Mouse (Mus musculus): ENCODE data around the gene Tbcel. TPM values are rescaled to one million over a fixed set of nuclear protein-coding genes. Genes with fewer than 3 reads are reported as not detected.

Tbcel gene
- total and polyA plus RNA-seq, 3 experiments = 13.8 to 39.8 (median 20.4) TPM

DNA sequence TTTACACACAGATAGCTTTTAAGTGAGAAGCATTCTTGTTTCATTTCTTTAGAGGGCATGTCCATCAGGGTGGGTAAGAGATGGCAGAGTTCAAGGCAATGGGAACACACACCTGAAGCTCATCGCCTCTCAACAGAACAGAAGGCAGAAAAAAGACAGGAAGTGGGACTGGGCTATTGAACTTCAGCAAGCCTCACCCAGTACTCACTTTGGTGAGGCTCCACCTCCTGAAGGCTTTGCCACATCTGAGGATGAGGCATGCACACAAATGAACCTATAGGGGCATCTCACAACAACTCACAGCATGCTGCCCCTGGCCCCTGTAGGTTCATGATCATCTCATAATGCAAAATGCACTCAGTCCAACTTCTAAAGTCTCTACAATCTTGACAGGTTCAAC is 19.5 kb downstream of the Tbcel start:
- H3K9me3 ChIP-seq (replicated peaks; ENCODE audit: insufficient read depth, low read length) = no peaks in the 10 kb centered on the region
- H3K4me3 ChIP-seq (ENCODE audit: control insufficient read depth in 1 of 2, insufficient read depth in 1 of 2, low read depth in 2 of 2, low read length in 2 of 2) = no peak overlapping the region
- no peak overlapping the region for H3K27ac ChIP-seq (ENCODE audit: control insufficient read depth, low read depth, low read length)
- peaks cover 8 to 11% of the 10 kb centered on the region in 2 experiments for H3K4me1 ChIP-seq (ENCODE audit: control insufficient read depth in 1 of 2, insufficient read depth in 2 of 2, low read length in 2 of 2)
- peaks cover 0 to 7% of the 10 kb centered on the region in 2 experiments; a peak in 2 of 4 replicates for H3K36me3 ChIP-seq (ENCODE audit: control insufficient read depth in 1 of 2, insufficient read depth in 2 of 2, low read length in 2 of 2)
- H3K9ac ChIP-seq (ENCODE audit: control insufficient read depth, low read depth, low read length, poor library complexity, severe bottlenecking) = no peak overlapping the region
- no peak for DNase-seq (ENCODE audit: low read depth, low spot score)
- TF ChIP-seq SMC3 (IDR thresholded peaks at IDR 0.05; ENCODE audit: low read depth, low read length) = no peak
- no peak for TF ChIP-seq MAFK (IDR thresholded peaks at IDR 0.05; ENCODE audit: borderline replicate concordance, low read depth, low read length)
- TF ChIP-seq EP300 (IDR thresholded peaks at IDR 0.05; ENCODE audit: low read depth in 1 of 2, low read length in 2 of 2) = no peak
- no peak for TF ChIP-seq POLR2AphosphoS5 (IDR thresholded peaks at IDR 0.05; ENCODE audit: borderline replicate concordance, low read depth, low read length)
- TF ChIP-seq SIN3A (IDR thresholded peaks at IDR 0.05; ENCODE audit: low read length) = no peak
- TF ChIP-seq USF1 (IDR thresholded peaks at IDR 0.05; ENCODE audit: low read depth, low read length) = no peak
- TF ChIP-seq USF2 (IDR thresholded peaks at IDR 0.05; ENCODE audit: borderline replicate concordance in 1 of 2, insufficient read depth in 1 of 2, low read depth in 1 of 2, low read length in 2 of 2) = no peak
- TF ChIP-seq UBTF (IDR thresholded peaks at IDR 0.05; ENCODE audit: borderline replicate concordance, insufficient read depth, low read depth, low read length) = no peak
- TF ChIP-seq MYC (IDR thresholded peaks at IDR 0.05; ENCODE audit: low read depth, low read length) = no peak
- no peak for TF ChIP-seq RAD21 (IDR thresholded peaks at IDR 0.05; ENCODE audit: low read depth, low read length)
- no peak for TF ChIP-seq RCOR1 (IDR thresholded peaks at IDR 0.05; ENCODE audit: low read depth, low read length)
- no peak for TF ChIP-seq ZC3H11A (IDR thresholded peaks at IDR 0.05; ENCODE audit: low read depth, low read length)
- TF ChIP-seq TAL1 (IDR thresholded peaks at IDR 0.05; ENCODE audit: low read length) = no peak
- TF ChIP-seq KAT2A (conservative IDR thresholded peaks at IDR 0.05; ENCODE audit: low read depth, low read length) = no peak
- no peak for TF ChIP-seq CTCF (IDR thresholded peaks at IDR 0.05 in 2 of 3, conservative IDR thresholded peaks at IDR 0.05 in 1 of 3; ENCODE audit: control insufficient read depth in 1 of 3, insufficient read depth in 1 of 3, low read depth in 2 of 3, low read length in 3 of 3, poor library complexity in 1 of 3, severe bottlenecking in 1 of 3)
- H3K27me3 ChIP-seq (ENCODE audit: control insufficient read depth in 1 of 2, insufficient read depth in 2 of 2, low read length in 2 of 2) = no peaks in the 10 kb centered on the region
- H3K79me2 ChIP-seq (ENCODE audit: control insufficient read depth, insufficient read depth, low read length, poor library complexity) = no peaks in the 10 kb centered on the region

DNA sequence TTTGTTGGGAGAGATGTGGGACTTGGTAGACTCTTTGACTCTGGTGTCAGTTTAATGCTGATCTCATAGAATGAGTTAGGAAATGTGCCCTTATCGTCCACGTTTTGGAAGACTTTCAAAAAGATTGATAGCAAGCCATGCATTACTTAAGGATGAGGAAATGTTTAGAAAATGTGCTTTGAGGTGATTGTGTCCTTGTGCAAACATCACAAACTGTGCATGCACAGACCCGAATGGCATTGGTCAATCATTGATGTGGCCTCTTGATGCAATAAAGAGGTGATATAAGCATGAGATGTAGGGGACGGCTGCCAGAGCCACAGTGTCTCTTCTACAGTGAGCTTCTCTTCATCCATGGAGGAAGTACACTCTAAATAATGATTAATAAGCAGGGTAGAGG is 20.7 kb downstream of the Tbcel start:
- H3K79me2 ChIP-seq (ENCODE audit: control insufficient read depth, insufficient read depth, low read length, poor library complexity) = no peaks in the 10 kb centered on the region
- no peak overlapping the region for H3K4me3 ChIP-seq (ENCODE audit: control insufficient read depth in 1 of 2, insufficient read depth in 1 of 2, low read depth in 2 of 2, low read length in 2 of 2)
- H3K9ac ChIP-seq (ENCODE audit: control insufficient read depth, low read depth, low read length, poor library complexity, severe bottlenecking) = no peak overlapping the region
- H3K4me1 ChIP-seq (ENCODE audit: control insufficient read depth in 1 of 2, insufficient read depth in 2 of 2, low read length in 2 of 2) = peaks cover 8 to 11% of the 10 kb centered on the region in 2 experiments
- H3K27me3 ChIP-seq (ENCODE audit: control insufficient read depth in 1 of 2, insufficient read depth in 2 of 2, low read length in 2 of 2) = no peaks in the 10 kb centered on the region
- TF ChIP-seq ELF1 (IDR thresholded peaks at IDR 0.05; ENCODE audit: low read depth, low read length) (0 out of 2 replicates have a peak, but pooled peaks have one; percentile 16), MXI1 (IDR thresholded peaks at IDR 0.05; ENCODE audit: low read depth, low read length) (peak; percentile 41; the same call in 1 of the 2 replicates), ETS1 (IDR thresholded peaks at IDR 0.05; ENCODE audit: low read depth, low read length) (peak; percentile 96), MYB (IDR thresholded peaks at IDR 0.05; ENCODE audit: low read depth, low read length) (no peak), MAX (IDR thresholded peaks at IDR 0.05; ENCODE audit: low read length) (peak; percentile 72), BHLHE40 (IDR thresholded peaks at IDR 0.05; ENCODE audit: borderline replicate concordance, low read depth, low read length) (peak; percentile 63), MYC (IDR thresholded peaks at IDR 0.05; ENCODE audit: low read depth, low read length) (peak; percentile 78; the same call in 1 of the 2 replicates), ZMIZ1 (IDR thresholded peaks at IDR 0.05; ENCODE audit: low read depth, low read length) (no peak), GATA1 (IDR thresholded peaks at IDR 0.05; ENCODE audit: low read depth, low read length) (peak; percentile 68), TCF12 (IDR thresholded peaks at IDR 0.05; ENCODE audit: low read depth, low read length) (peak; percentile 77), SIN3A (IDR thresholded peaks at IDR 0.05; ENCODE audit: low read length) (peak; percentile 70), POLR2AphosphoS2 (IDR thresholded peaks at IDR 0.05; ENCODE audit: low read length) (no peak), MEF2A (IDR thresholded peaks at IDR 0.05; ENCODE audit: extremely low read depth, insufficient replicate concordance, low read depth, low read length, poor library complexity, severe bottlenecking) (no peak), CTCF (IDR thresholded peaks at IDR 0.05 in 2 of 3, conservative IDR thresholded peaks at IDR 0.05 in 1 of 3; ENCODE audit: control insufficient read depth in 1 of 3, insufficient read depth in 1 of 3, low read depth in 2 of 3, low read length in 3 of 3, poor library complexity in 1 of 3, severe bottlenecking in 1 of 3) (no peak), MAFK (IDR thresholded peaks at IDR 0.05; ENCODE audit: borderline replicate concordance, low read depth, low read length) (peak; percentile 36; the same call in 1 of the 2 replicates), RCOR1 (IDR thresholded peaks at IDR 0.05; ENCODE audit: low read depth, low read length) (peak; percentile 55; the same call in 1 of the 2 replicates), CHD2 (IDR thresholded peaks at IDR 0.05; ENCODE audit: low read length) (no peak), UBTF (IDR thresholded peaks at IDR 0.05; ENCODE audit: borderline replicate concordance, insufficient read depth, low read depth, low read length) (no peak), EP300 (IDR thresholded peaks at IDR 0.05; ENCODE audit: low read depth in 1 of 2, low read length in 2 of 2) (peak; percentile 80 to 81), POLR2AphosphoS5 (IDR thresholded peaks at IDR 0.05; ENCODE audit: borderline replicate concordance, low read depth, low read length) (no peak), USF2 (IDR thresholded peaks at IDR 0.05; ENCODE audit: borderline replicate concordance in 1 of 2, insufficient read depth in 1 of 2, low read depth in 1 of 2, low read length in 2 of 2) (no peak), NRF1 (IDR thresholded peaks at IDR 0.05; ENCODE audit: insufficient read depth, low read depth, low read length, poor library complexity, severe bottlenecking) (no peak)
- H3K9me3 ChIP-seq (replicated peaks; ENCODE audit: insufficient read depth, low read length) = no peaks in the 10 kb centered on the region
- H3K27ac ChIP-seq (ENCODE audit: control insufficient read depth, low read depth, low read length) = no peak overlapping the region
- DNase-seq (ENCODE audit: low read depth, low spot score) = peak; percentile 76
- H3K36me3 ChIP-seq (ENCODE audit: control insufficient read depth in 1 of 2, insufficient read depth in 2 of 2, low read length in 2 of 2) = peaks cover 0 to 7% of the 10 kb centered on the region in 2 experiments; a peak in 2 of 4 replicates

All from MEL (cell line).